Mouse (Mus musculus) kidney, postnatal 0 days (tissue): Measurements from ENCODE around the gene Cyfip2. TPM values are rescaled to one million over a fixed set of nuclear protein-coding genes. Genes with fewer than 3 reads are reported as not detected.

Source experiments
- ATAC-seq: fragments of 200-750 bp; cut with Nextera tagmentation; replicated peaks from 2 replicates; pipeline ENCODE4 v1.8.0; 2017; ENCODE audit warnings: low read depth, moderate number of reproducible peaks, moderate TSS enrichment, moderate library complexity; ENCODE audit not compliant: low FRiP score
- DNase-seq: peaks from one replicate; pipeline ENCODE4 v3.0.0-alpha.2; 2016; ENCODE audit warnings: low spot score
- H3K27ac ChIP-seq: fragments of 300-500 bp; sonication (generic); 2 replicates; pipeline ENCODE4 v1.5.1; 2014; ENCODE audit warnings: mild to moderate bottlenecking
- H3K27me3 ChIP-seq: fragments of 300-500 bp; sonication (generic); 2 replicates; pipeline ENCODE4 v1.6.1; 2014; ENCODE audit warnings: low read length, mixed read lengths; ENCODE audit not compliant: insufficient read depth
- H3K36me3 ChIP-seq: fragments of 300-500 bp; sonication (generic); 2 replicates; pipeline ENCODE4 v1.6.1; 2014; ENCODE audit warnings: low read length, mixed read lengths; ENCODE audit not compliant: insufficient read depth
- H3K4me1 ChIP-seq: fragments of 300-500 bp; sonication (generic); replicated peaks from 2 replicates; pipeline ENCODE4 v1.6.1; 2014; ENCODE audit warnings: antibody characterized with exemption, low read length, mixed read lengths; ENCODE audit not compliant: insufficient read depth
- H3K4me2 ChIP-seq: fragments of 300-500 bp; sonication (generic); 2 replicates; pipeline ENCODE4 v1.6.1; 2014; ENCODE audit warnings: mild to moderate bottlenecking, low read length, moderate library complexity, mixed read lengths
- H3K4me3 ChIP-seq: fragments of 300-500 bp; sonication (generic); replicated peaks from 2 replicates; pipeline ENCODE4 v1.5.1; 2014; ENCODE audit warnings: low read depth, low read length
- H3K9ac ChIP-seq: fragments of 300-500 bp; sonication (generic); 2 replicates; pipeline ENCODE4 v1.6.1; 2014; ENCODE audit warnings: low read depth, low read length
- H3K9me3 ChIP-seq: fragments of 300-500 bp; sonication (generic); replicated peaks from 2 replicates; pipeline ENCODE4 v1.6.1; 2016; ENCODE audit warnings: low read length, inconsistent platforms, mixed read lengths
- CTCF ChIP-seq: IDR thresholded peaks from 2 replicates; pipeline ENCODE4 v1.5.1; 2016; ENCODE audit warnings: antibody characterized with exemption, low read depth, mild to moderate bottlenecking, moderate library complexity
- WGBS: fragments of 180-500 bp; shearing (Covaris S2); extraction: QIAGEN DNeasy Blood & Tissue Kit; methylation state at CpG from one replicate; pipeline ENCODE4 v1.1.7; 2014; 5-methylcytosine and 5-hydroxymethylcytosine counted together
- polyA plus RNA-seq: library from polyadenylated mRNA; unstranded; fragments of >200 nt; fragmentation: Nextera tagmentation; extraction: Ambion mirVana; gene quantifications from 2 replicates; pipeline ENCODE4 v1.2.1, GENCODE M21; 2015

The Cyfip2 gene
- polyA plus RNA-seq, 1 experiment from 2014 or later = 17.4 TPM

GRCm38 (mm10) chr11:46213844-46214243 is 98.8 kb downstream of the Cyfip2 start:
- ATAC-seq (no peak), DNase-seq (peak; percentile 91)
- 48% methylated on average over 5 of the region's 5 CpGs for WGBS
- H3K27me3 ChIP-seq = no peaks in the 10 kb centered on the region
- H3K4me2 ChIP-seq = no peak overlapping the region
- H3K36me3 ChIP-seq = no peaks in the 10 kb centered on the region
- peak overlapping the region; percentile 86 for H3K27ac ChIP-seq
- H3K4me3 ChIP-seq = no peak overlapping the region
- H3K9ac ChIP-seq = no peak overlapping the region
- no peaks in the 10 kb centered on the region for H3K9me3 ChIP-seq
- H3K4me1 ChIP-seq = peaks cover 24% of the 10 kb centered on the region
- TF ChIP-seq CTCF = no peak

GRCm38 (mm10) chr11:46211858-46212257 is 100.8 kb downstream of the Cyfip2 start:
- no peaks in the 10 kb centered on the region for H3K36me3 ChIP-seq
- no peak overlapping the region for H3K27ac ChIP-seq
- no peaks in the 10 kb centered on the region for H3K9me3 ChIP-seq
- TF ChIP-seq CTCF = no peak
- H3K4me2 ChIP-seq = no peak overlapping the region
- 29% methylated on average over 3 of the region's 3 CpGs for WGBS
- H3K27me3 ChIP-seq = no peaks in the 10 kb centered on the region
- H3K4me1 ChIP-seq = peaks cover 24% of the 10 kb centered on the region
- DNase-seq (no peak), ATAC-seq (no peak)
- no peak overlapping the region for H3K9ac ChIP-seq
- no peak overlapping the region for H3K4me3 ChIP-seq

GRCm38 (mm10) chr11:46209884-46210283 is 102.8 kb downstream of the Cyfip2 start:
- no peak for DNase-seq
- WGBS = 42% methylated on average over 2 of the region's 2 CpGs
- Histone ChIP-seq H3K9ac (no peak overlapping the region), H3K4me3 (no peak overlapping the region), H3K9me3 (no peaks in the 10 kb centered on the region), H3K4me2 (no peak overlapping the region), H3K27ac (no peak overlapping the region), H3K27me3 (no peaks in the 10 kb centered on the region), H3K4me1 (peaks cover 22% of the 10 kb centered on the region), H3K36me3 (no peaks in the 10 kb centered on the region)
- 0 out of 2 replicates have a peak, but pooled peaks have one; percentile 29 for ATAC-seq
- TF ChIP-seq CTCF = no peak

- Histone ChIP-seq H3K27me3 (no peaks in the 10 kb centered on the region), H3K9ac (no peak overlapping the region)
- WGBS = 22% methylated on average over 17 of the region's 17 CpGs
Measured at GRCm38 (mm10) chr11:46205639-46206409, 106.8 kb downstream of the Cyfip2 start.

GRCm38 (mm10) chr11:46204841-46205240 is 107.8 kb downstream of the Cyfip2 start:
- no peak overlapping the region for H3K27ac ChIP-seq
- no peak overlapping the region for H3K9ac ChIP-seq
- 78% methylated on average over 9 of the region's 9 CpGs for WGBS
- H3K27me3 ChIP-seq = no peaks in the 10 kb centered on the region
- H3K4me2 ChIP-seq = no peak overlapping the region
- H3K4me1 ChIP-seq = peaks cover 15% of the 10 kb centered on the region; the same call in 1 of the 2 replicates
- ATAC-seq (no peak), DNase-seq (no peak)
- TF ChIP-seq CTCF = no peak
- no peaks in the 10 kb centered on the region for H3K9me3 ChIP-seq
- no peak overlapping the region for H3K4me3 ChIP-seq
- H3K36me3 ChIP-seq = no peaks in the 10 kb centered on the region

More at GRCm38 (mm10) chr11:46205639-46206409, 106.8 kb downstream of the Cyfip2 start:
- Histone ChIP-seq H3K9me3 (no peaks in the 10 kb centered on the region), H3K36me3 (no peaks in the 10 kb centered on the region), H3K27ac (no peak overlapping the region), H3K4me1 (peaks cover 15% of the 10 kb centered on the region; the same call in 1 of the 2 replicates), H3K4me2 (no peak overlapping the region), H3K4me3 (no peak overlapping the region)
- DNase-seq (peak; percentile 82), ATAC-seq (no peak; the same call in 1 of the 2 replicates)
- TF ChIP-seq CTCF = no peak

- Histone ChIP-seq H3K4me2 (no peak overlapping the region), H3K9me3 (no peaks in the 10 kb centered on the region), H3K4me3 (no peak overlapping the region), H3K9ac (no peak overlapping the region), H3K36me3 (no peaks in the 10 kb centered on the region), H3K4me1 (peaks cover 15% of the 10 kb centered on the region; the same call in 1 of the 2 replicates), H3K27ac (no peak overlapping the region), H3K27me3 (no peaks in the 10 kb centered on the region)
- WGBS = 45% methylated on average over 10 of the region's 10 CpGs
- ATAC-seq = no peak
- DNase-seq = no peak
- TF ChIP-seq CTCF = no peak
Measured at GRCm38 (mm10) chr11:46202547-46202887, 110.1 kb downstream of the Cyfip2 start.
